Mouse (Mus musculus): Measurements from ENCODE around the gene Acot11.

- TF ChIP-seq CTCF (IDR thresholded peaks at IDR 0.05; ENCODE audit: borderline replicate concordance, insufficient read depth, low read length) (no peak), POLR2A (IDR thresholded peaks at IDR 0.05; ENCODE audit: low read depth, low read length) (no peak)
Measured at GRCm38 (mm10) chr4:106789705-106790104, 15.1 kb downstream of the Acot11 start.

All from embryonic fibroblast, embryonic 13.5 days (primary cell).